Mouse (Mus musculus): ENCODE measurements around the gene Sdk1.

GRCm38 (mm10) chr5:141748793-141749192 lies 507.5 kb downstream of the Sdk1 start:
- no peak for TF ChIP-seq FLI1 (IDR thresholded peaks at IDR 0.05; ENCODE audit: low read length)
- TF ChIP-seq GATA1 (IDR thresholded peaks at IDR 0.05; ENCODE audit: borderline replicate concordance, low read length) = no peak

All from megakaryocyte, embryonic 14.5 days (primary cell).